Mouse (Mus musculus): ENCODE data around the gene Colgalt1.

The Colgalt1 gene

GRCm38 (mm10) chr8:71628396-71629095 is 17.7 kb downstream of the Colgalt1 start:
- no peak for DNase-seq (ENCODE audit: low read depth, low spot score)

DNA sequence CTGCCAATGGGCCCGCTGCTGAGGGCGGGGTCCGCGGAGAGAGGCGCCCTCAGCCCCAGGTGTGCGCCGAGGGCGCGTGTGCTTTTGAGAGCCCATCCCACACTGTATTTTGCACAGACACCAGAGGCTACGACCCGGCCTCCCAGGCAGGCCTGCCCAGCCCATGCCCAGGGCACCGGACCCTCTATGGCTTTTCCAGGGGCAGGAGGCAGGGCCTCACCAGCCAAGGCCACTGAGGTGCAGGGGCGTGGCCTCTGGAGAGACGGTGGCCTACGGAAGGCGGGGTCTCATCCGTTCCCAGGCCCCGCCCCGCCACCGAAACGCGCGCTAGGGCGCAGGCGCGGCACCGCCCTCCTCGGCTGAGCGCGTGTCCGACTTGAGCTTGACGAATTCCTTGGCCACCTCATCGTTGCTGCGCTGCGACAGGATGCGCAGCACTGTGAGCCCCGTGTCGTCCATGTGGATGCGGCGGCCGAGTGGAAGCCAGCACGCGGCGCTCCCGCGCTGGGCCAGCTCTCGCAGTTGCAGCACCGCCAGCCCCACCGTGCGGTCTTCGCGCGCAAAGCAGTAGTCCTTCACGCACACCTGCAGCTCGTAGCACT is 18.4 kb downstream of the Colgalt1 start:
- DNase-seq (ENCODE audit: low read depth, low spot score) = peak; percentile 88

DNA sequence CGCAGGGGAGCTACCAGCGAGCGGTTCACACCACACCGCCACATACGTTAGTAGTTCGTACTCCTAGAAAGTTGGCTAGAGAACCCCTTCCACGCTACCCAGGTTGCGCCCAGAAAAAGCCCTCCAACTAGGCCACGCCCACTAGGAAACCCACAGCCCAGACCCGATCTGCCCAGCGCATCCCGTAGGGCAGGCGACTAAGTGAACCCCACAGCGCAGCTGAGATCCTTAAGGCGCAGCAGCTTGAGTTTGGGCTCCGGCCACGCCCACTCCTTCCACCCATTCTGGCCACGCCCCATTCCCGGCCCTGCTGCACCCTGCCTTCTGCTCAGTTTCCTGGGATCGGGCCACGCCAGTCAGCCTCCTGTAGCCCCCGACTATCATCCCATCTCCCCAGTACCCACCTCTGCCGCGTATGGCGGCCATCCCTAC is 19.0 kb downstream of the Colgalt1 start:
- DNase-seq (ENCODE audit: low read depth, low spot score) = no peak

DNA sequence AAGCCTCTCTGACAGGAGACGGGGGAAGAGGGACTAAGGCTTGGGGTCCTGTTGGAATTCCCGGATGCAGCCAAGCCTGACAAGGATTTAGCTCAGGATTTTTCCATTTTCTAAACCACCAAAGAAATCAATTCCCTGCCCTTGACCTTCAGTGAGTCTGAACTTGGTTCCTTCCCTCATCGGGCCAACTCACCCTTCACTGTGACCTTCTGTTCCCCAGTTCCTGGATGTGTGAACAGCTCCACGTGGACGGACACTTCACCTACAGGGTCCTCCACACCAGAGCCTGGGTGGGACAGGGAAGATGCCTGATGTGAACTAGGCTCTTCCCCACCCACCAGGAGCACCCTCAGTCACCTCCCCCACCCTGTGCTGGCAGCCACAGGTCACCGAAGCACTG is 20.0 kb downstream of the Colgalt1 start:
- DNase-seq (ENCODE audit: low read depth, low spot score) = no peak

- no peak for DNase-seq (ENCODE audit: low read depth, low spot score)
Observed at GRCm38 (mm10) chr8:71631897-71632296, 21.1 kb downstream of the Colgalt1 start.

- DNase-seq (ENCODE audit: low read depth, low spot score) = peak; percentile 44
Observed at GRCm38 (mm10) chr8:71633164-71633563, 22.4 kb downstream of the Colgalt1 start.

DNA sequence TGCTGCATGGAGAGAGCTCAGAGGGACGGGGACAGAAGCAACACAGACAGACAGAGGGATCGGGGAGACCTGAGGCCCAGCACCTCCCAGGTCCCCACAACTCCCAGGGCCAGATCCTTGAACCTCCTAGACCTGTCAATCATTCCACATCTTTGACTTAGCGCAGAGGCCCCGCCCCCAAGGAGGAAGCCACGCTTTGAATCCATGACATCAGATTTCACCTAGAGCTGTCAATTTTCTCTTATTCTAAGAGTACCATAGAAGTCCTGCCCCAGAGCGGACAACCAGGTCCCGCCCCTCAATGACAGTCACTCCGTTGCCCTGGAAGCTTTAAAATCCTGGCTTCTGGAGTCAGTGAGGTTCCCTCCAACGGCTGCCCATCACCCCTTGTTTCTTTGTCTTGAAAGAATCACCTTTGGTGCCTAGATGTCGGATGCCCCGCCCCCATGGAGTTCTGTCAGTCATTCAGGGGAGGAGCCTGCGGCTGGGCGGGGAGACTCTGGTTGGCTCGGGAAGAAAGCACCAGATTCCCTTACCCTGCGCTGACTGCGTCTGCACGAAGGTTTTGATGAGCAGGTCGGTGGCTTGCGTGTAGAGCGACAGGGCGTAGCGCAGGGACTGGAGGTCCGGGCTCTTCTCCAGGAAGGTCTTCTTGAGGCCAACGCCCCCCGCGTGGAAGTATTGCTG is 23.3 kb downstream of the Colgalt1 start:
- DNase-seq (ENCODE audit: low read depth, low spot score) = no peak

DNA sequence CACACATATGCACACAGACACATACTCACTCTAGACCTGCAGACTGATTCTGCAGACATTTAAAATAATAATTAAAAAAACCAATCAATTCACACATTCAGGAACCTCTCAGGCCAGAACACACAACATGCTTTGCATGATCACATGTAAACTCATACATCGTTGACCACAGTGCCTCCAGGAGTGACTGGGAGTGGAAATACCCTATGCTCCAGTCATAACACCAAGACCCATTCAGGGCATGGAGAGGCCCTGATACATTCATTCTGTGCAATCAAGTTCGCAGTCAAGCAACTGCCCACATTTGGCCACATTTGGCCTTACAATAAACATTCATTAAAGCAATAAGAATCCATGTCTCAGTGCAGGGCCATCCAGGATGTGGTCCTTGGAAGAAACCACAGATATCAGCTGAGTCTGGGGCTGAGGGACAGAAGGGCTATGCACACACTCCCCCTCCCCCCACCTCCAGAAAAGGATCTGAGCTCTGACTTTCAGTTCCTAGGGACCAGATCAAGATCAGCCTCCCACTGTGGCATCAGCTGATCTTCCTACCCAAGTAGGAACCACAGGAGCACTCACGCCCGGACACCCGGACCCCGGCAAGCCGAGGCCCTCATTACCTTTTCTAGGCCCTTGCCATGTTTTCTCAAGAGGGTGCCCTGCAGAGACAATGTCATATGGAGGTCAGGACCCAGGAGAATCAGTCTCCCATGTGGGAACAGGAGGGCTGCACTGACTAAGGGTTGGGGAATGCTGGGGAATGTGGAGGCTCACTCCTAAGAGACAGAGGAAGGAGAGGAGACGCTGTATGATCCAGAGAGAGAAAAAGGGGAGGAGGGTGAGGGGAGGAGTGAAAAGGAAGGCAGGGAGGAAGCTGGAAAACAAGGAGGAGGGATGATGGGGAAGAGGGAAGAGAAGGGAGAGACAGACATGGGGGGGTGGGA is 26.6 kb downstream of the Colgalt1 start:
- DNase-seq (ENCODE audit: low read depth, low spot score) = no peak

DNA sequence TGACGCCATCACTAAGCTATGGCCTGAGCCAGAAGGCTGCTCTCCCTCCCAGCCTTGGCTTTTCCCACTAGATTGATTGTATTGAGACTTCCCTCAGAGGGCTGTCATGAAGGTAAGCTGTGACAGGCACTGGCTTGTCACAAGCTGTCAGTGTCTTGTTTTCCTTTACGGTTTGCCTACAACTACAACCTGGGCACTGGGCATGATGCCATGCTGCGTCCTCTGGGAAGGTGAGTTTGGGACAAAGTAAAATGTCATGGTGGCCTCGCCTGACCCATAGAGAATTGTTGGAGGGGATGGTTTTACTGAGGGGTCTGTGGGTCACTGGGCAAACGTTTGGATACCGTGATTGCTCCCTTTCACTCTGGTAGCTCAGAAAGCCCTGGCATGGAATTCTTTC is 27.5 kb downstream of the Colgalt1 start:
- DNase-seq (ENCODE audit: low read depth, low spot score) = no peak

- no peak for DNase-seq (ENCODE audit: low read depth, low spot score)
Observed at GRCm38 (mm10) chr8:71639318-71639717, 28.5 kb downstream of the Colgalt1 start.

- DNase-seq (ENCODE audit: low read depth, low spot score) = no peak
Observed at GRCm38 (mm10) chr8:71645510-71645909, 34.7 kb downstream of the Colgalt1 start.

GRCm38 (mm10) chr8:71654600-71654999 is 43.8 kb downstream of the Colgalt1 start:
- DNase-seq (ENCODE audit: low read depth, low spot score) = no peak

DNA sequence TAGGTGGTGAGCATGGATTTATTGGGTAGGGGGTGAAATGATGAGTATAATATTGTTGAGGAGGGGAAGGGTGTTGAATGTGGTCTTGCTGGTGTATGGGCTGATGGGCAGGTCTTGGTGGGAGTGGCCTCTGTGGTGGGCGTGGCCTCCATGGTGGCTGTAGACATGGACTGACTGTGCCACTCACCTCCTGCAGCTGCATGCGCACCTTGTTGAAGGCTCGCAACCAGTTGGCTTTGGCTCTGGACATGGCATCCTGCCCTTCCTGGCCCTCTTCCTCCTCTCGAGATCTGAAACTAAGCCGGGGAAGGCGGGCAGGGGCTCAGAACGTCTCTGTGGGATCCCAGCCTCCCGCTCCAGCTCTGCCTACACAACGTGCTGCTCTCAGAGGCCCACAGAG is 47.0 kb downstream of the Colgalt1 start:
- no peak for DNase-seq (ENCODE audit: low read depth, low spot score)

DNA sequence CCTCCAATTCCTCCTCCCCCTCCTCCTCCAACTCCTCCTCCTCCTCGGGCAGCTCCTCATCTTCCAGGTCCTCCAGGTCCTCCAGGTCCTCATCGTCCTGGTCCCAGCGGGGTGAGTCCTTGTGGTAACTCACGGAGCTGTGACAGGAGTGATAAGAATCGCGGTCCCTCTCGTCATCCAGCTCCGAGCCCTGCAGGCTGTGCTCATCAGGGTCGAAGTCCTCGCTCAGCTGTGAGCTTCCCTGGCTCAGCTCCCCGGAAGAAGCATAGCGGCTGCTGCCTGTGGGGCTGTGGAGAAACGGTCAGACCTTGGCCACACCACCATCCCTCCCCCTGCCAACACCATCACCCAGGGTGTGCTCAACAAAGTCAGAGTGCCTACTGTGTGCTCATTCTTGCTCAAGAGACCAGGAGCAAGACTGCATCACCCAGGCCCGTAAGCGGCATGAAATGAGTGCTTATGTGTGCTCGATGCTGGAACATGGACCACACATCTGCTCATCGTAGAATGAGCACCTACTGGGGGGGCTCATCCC is 47.8 kb downstream of the Colgalt1 start:
- DNase-seq (ENCODE audit: low read depth, low spot score) = no peak

- DNase-seq (ENCODE audit: low read depth, low spot score) = no peak
Observed at GRCm38 (mm10) chr8:71659751-71660150, 49.0 kb downstream of the Colgalt1 start.

- DNase-seq (ENCODE audit: low read depth, low spot score) = peak; percentile 69
Observed at GRCm38 (mm10) chr8:71660325-71661120, 49.7 kb downstream of the Colgalt1 start.

DNA sequence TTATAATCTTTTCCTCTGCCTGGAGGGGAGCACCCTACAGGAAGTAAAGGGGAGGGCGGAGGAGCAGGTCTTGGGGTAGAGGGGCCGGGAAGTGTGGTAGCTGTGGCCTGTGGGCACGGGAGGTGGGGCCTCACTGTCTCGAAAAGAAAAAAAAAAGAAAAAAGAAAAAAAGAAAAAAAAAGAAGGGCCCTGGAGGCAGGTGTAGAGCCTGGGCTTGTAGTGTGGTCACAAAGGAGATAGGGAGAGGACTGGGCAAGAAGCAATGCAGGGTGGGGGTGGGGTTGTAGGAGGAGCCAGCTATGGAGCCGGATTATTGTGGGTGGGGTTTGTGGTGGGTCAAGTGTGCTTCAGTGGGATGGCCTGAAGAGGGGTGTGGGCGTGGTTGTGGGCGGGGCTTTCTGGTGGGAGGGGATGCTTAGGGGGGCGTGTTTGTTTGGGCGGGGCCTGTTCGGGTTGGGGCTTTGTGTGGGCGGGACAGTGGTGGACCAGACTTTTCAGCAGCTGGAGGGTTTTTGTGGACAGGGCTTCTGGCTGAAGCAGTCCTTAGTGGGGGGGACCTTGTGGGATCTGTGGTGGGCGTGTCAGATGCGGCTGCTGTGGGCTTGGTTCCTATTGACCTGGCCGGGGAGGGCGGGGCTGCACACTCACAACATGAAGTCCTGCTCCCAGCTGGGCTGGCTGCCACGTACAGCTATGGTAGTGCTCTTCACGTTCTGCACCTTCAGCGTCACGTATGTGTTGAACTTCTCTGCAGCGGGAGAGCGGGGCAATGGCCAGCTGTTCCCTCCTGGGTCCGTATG is 54.7 kb downstream of the Colgalt1 start:
- DNase-seq (ENCODE audit: low read depth, low spot score) = no peak

GRCm38 (mm10) chr8:71666855-71667254 is 56.1 kb downstream of the Colgalt1 start:
- no peak for DNase-seq (ENCODE audit: low read depth, low spot score)

DNA sequence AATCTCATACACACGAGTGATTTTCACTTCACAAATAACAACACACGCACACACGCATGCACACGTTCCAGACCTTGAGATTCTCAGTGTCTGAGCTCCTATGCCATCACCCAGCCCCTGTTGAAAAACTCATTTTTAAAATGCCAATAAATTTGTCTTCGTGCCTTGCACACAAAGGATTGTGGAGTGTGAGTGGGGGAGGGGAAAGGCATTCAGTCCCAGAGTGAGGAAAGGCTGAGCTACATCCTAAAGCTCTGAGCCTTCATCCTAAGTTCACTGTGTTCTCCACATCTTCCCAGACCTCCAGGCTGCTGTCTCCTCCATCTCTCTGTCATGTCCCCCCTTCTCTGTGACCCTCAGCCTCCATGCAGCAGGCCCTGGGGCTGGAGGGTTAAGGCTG is 56.5 kb downstream of the Colgalt1 start:
- DNase-seq (ENCODE audit: low read depth, low spot score) = no peak

Data from skeletal muscle tissue, adult 2 months (tissue).